Mouse (Mus musculus): ENCODE results near the gene Misp. TPM values are rescaled to one million over a fixed set of nuclear protein-coding genes. Genes with fewer than 3 reads are reported as not detected.

Gene Misp
- polyA plus RNA-seq, 1 experiment from 2014 or later: 27.6 TPM

GRCm38 (mm10) chr10:79852107-79852789 lies 31.5 kb downstream of the Misp start:
- Histone ChIP-seq H3K4me2 (replicated peaks; ENCODE audit: low read depth, low read length) (peak overlapping the region; percentile 79), H3K36me3 (ENCODE audit: control insufficient read depth, insufficient read depth, low read length) (peaks cover 12% of the 10 kb centered on the region; the same call in 1 of the 2 replicates), H3K27ac (ENCODE audit: low read length) (peak overlapping the region; percentile 100), H3K9me3 (ENCODE audit: control insufficient read depth, low read depth, low read length) (no peaks in the 10 kb centered on the region), H3K9ac (replicated peaks; ENCODE audit: low read depth, low read length) (peak overlapping the region; percentile 75; the same call in 1 of the 2 replicates), H3K4me3 (ENCODE audit: low read depth, low read length) (peak overlapping the region; percentile 46; the same call in 1 of the 2 replicates), H3K27me3 (ENCODE audit: control insufficient read depth, insufficient read depth, low read length) (no peaks in the 10 kb centered on the region), H3K4me1 (ENCODE audit: control insufficient read depth, insufficient read depth, low read length) (peaks cover 34% of the 10 kb centered on the region)
- 31% methylated on average over 9 of the region's 9 CpGs for WGBS
- no peak for ATAC-seq (ENCODE audit: insufficient number of reproducible peaks, insufficient read depth, low FRiP score, low read depth)

- Histone ChIP-seq H3K4me3 (ENCODE audit: low read depth, low read length) (peak overlapping the region; percentile 46), H3K27me3 (ENCODE audit: control insufficient read depth, insufficient read depth, low read length) (no peaks in the 10 kb centered on the region), H3K4me2 (replicated peaks; ENCODE audit: low read depth, low read length) (peak overlapping the region; percentile 79), H3K36me3 (ENCODE audit: control insufficient read depth, insufficient read depth, low read length) (peaks cover 15% of the 10 kb centered on the region; the same call in 1 of the 2 replicates), H3K9ac (replicated peaks; ENCODE audit: low read depth, low read length) (peak overlapping the region; percentile 75), H3K4me1 (ENCODE audit: control insufficient read depth, insufficient read depth, low read length) (peaks cover 40% of the 10 kb centered on the region), H3K27ac (ENCODE audit: low read length) (peak overlapping the region; percentile 100), H3K9me3 (ENCODE audit: control insufficient read depth, low read depth, low read length) (no peaks in the 10 kb centered on the region)
- no peak for ATAC-seq (ENCODE audit: insufficient number of reproducible peaks, insufficient read depth, low FRiP score, low read depth)
- 30% methylated on average over 8 of the region's 8 CpGs for WGBS
Observed at GRCm38 (mm10) chr10:79852827-79853226, 32.0 kb downstream of the Misp start.

GRCm38 (mm10) chr10:79853392-79853791 lies 32.6 kb downstream of the Misp start:
- Histone ChIP-seq H3K4me1 (ENCODE audit: control insufficient read depth, insufficient read depth, low read length) (peaks cover 46% of the 10 kb centered on the region), H3K4me2 (replicated peaks; ENCODE audit: low read depth, low read length) (peak overlapping the region; percentile 79), H3K4me3 (ENCODE audit: low read depth, low read length) (peak overlapping the region; percentile 46), H3K9ac (replicated peaks; ENCODE audit: low read depth, low read length) (peak overlapping the region; percentile 75), H3K9me3 (ENCODE audit: control insufficient read depth, low read depth, low read length) (no peaks in the 10 kb centered on the region), H3K27me3 (ENCODE audit: control insufficient read depth, insufficient read depth, low read length) (no peaks in the 10 kb centered on the region), H3K36me3 (ENCODE audit: control insufficient read depth, insufficient read depth, low read length) (peaks cover 21% of the 10 kb centered on the region; the same call in 1 of the 2 replicates), H3K27ac (ENCODE audit: low read length) (peak overlapping the region; percentile 100)
- under 1% methylated on average over 15 of the region's 15 CpGs for WGBS
- peak; percentile 51 for ATAC-seq (ENCODE audit: insufficient number of reproducible peaks, insufficient read depth, low FRiP score, low read depth)

DNA sequence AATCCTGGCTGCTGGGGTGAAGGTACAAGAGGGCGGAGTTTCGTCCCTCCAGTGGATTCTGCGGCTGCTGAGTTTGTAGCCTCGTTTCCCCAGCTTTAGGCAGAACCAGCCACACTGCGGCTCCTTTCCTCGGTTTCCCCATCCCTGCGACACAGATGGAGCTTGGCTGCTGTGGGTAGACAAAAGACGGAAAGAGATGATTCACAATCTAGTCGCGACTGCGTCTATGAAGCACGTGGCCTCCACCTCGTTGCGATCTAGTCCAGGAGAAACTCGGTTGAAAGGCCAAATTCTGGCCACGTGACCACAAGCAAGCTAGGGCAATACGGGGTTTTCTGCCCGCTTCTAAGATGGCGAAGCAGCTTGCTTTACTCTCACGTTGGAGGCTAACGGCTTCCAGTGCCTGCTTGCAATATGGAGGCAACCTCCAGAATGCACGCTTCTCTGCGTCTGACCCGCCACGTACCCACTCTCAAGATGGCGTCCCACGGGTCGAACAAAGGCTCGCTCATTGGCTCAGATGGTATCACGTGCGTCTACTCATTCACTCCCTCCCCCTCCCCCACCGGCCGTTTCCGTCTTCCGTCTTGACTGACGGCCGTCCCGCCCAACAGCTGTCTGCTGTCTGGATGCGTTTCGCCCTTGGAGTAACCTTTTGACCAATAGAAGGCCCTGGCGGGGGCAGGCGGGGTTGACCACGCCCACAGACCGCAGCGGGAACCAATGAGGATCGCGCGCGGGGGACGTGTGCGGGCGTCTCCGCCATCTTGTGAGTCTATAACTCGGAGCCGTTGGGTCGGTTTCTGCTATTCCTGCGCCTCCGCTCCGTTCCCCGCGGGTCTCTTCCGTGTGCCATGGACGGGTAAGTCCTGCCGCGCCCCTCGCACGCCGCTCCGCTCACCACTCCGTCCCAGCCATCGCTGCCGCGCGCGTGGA lies 33.3 kb downstream of the Misp start, which contains the start of gene Ptbp1:
Gene Ptbp1 (plus strand): TSS at position 568 of the 936 bp plus-strand sequence.
- peak within 1 kb of the TSS; percentile 84 for H3K4me2 ChIP-seq (replicated peaks; ENCODE audit: low read depth, low read length)
- peak within 1 kb of the TSS; percentile 98 for H3K9ac ChIP-seq (replicated peaks; ENCODE audit: low read depth, low read length)
- peak within 1 kb of the TSS; percentile 100 for H3K27ac ChIP-seq (ENCODE audit: low read length)
- ATAC-seq (ENCODE audit: insufficient number of reproducible peaks, insufficient read depth, low FRiP score, low read depth): peak; percentile 89
- peaks cover 50% of the 10 kb centered on the region for H3K4me1 ChIP-seq (ENCODE audit: control insufficient read depth, insufficient read depth, low read length)
- H3K27me3 ChIP-seq (ENCODE audit: control insufficient read depth, insufficient read depth, low read length): no peaks in the 10 kb centered on the region
- under 1% methylated on average over 75 of the region's 75 CpGs for WGBS
- H3K36me3 ChIP-seq (ENCODE audit: control insufficient read depth, insufficient read depth, low read length): peaks cover 26% of the 10 kb centered on the region
- peak within 1 kb of the TSS; percentile 99 for H3K4me3 ChIP-seq (ENCODE audit: low read depth, low read length)
- no peaks in the 10 kb centered on the region for H3K9me3 ChIP-seq (ENCODE audit: control insufficient read depth, low read depth, low read length)

GRCm38 (mm10) chr10:79854801-79855541 lies 34.2 kb downstream of the Misp start:
- H3K4me2 ChIP-seq (replicated peaks; ENCODE audit: low read depth, low read length): peak overlapping the region; percentile 84
- H3K9ac ChIP-seq (replicated peaks; ENCODE audit: low read depth, low read length): peak overlapping the region; percentile 98
- peak overlapping the region; percentile 99 for H3K27ac ChIP-seq (ENCODE audit: low read length)
- no peaks in the 10 kb centered on the region for H3K27me3 ChIP-seq (ENCODE audit: control insufficient read depth, insufficient read depth, low read length)
- ATAC-seq (ENCODE audit: insufficient number of reproducible peaks, insufficient read depth, low FRiP score, low read depth): peak; percentile 8; the same call in 1 of the 2 replicates
- H3K36me3 ChIP-seq (ENCODE audit: control insufficient read depth, insufficient read depth, low read length): peaks cover 35% of the 10 kb centered on the region
- under 1% methylated on average over 74 of the region's 83 CpGs for WGBS
- peaks cover 50% of the 10 kb centered on the region for H3K4me1 ChIP-seq (ENCODE audit: control insufficient read depth, insufficient read depth, low read length)
- no peaks in the 10 kb centered on the region for H3K9me3 ChIP-seq (ENCODE audit: control insufficient read depth, low read depth, low read length)
- peak overlapping the region; percentile 99 for H3K4me3 ChIP-seq (ENCODE audit: low read depth, low read length)

GRCm38 (mm10) chr10:79855558-79856184 lies 34.9 kb downstream of the Misp start:
- Histone ChIP-seq H3K27ac (ENCODE audit: low read length) (peak overlapping the region; percentile 99), H3K9ac (replicated peaks; ENCODE audit: low read depth, low read length) (peak overlapping the region; percentile 98), H3K4me1 (ENCODE audit: control insufficient read depth, insufficient read depth, low read length) (peaks cover 45% of the 10 kb centered on the region), H3K4me3 (ENCODE audit: low read depth, low read length) (peak overlapping the region; percentile 99), H3K4me2 (replicated peaks; ENCODE audit: low read depth, low read length) (peak overlapping the region; percentile 84), H3K36me3 (ENCODE audit: control insufficient read depth, insufficient read depth, low read length) (peaks cover 42% of the 10 kb centered on the region), H3K9me3 (ENCODE audit: control insufficient read depth, low read depth, low read length) (no peaks in the 10 kb centered on the region), H3K27me3 (ENCODE audit: control insufficient read depth, insufficient read depth, low read length) (no peaks in the 10 kb centered on the region)
- under 1% methylated on average over 10 of the region's 10 CpGs for WGBS
- ATAC-seq (ENCODE audit: insufficient number of reproducible peaks, insufficient read depth, low FRiP score, low read depth): no peak

- peak overlapping the region; percentile 99; the same call in 1 of the 2 replicates for H3K27ac ChIP-seq (ENCODE audit: low read length)
- H3K4me1 ChIP-seq (ENCODE audit: control insufficient read depth, insufficient read depth, low read length): peaks cover 45% of the 10 kb centered on the region
- peak overlapping the region; percentile 98 for H3K9ac ChIP-seq (replicated peaks; ENCODE audit: low read depth, low read length)
- H3K4me3 ChIP-seq (ENCODE audit: low read depth, low read length): peak overlapping the region; percentile 99
- ATAC-seq (ENCODE audit: insufficient number of reproducible peaks, insufficient read depth, low FRiP score, low read depth): no peak
- H3K9me3 ChIP-seq (ENCODE audit: control insufficient read depth, low read depth, low read length): no peaks in the 10 kb centered on the region
- WGBS: 26% methylated on average over 6 of the region's 6 CpGs
- H3K36me3 ChIP-seq (ENCODE audit: control insufficient read depth, insufficient read depth, low read length): peaks cover 48% of the 10 kb centered on the region
- H3K4me2 ChIP-seq (replicated peaks; ENCODE audit: low read depth, low read length): peak overlapping the region; percentile 84
- no peaks in the 10 kb centered on the region for H3K27me3 ChIP-seq (ENCODE audit: control insufficient read depth, insufficient read depth, low read length)
Observed at GRCm38 (mm10) chr10:79856280-79856679, 35.5 kb downstream of the Misp start.

Measured in stomach, embryonic 14.5 days (tissue).